Mouse (Mus musculus): ENCODE measurements around the gene Vkorc1.
"Not testable (repeated sequence)": the region's sequence is repeated elsewhere in the genome, so short reads cannot be mapped to it uniquely, and the experiment has no call there.

The Vkorc1 gene

GRCm38 (mm10) chr7:127915293-127915692 lies 19.9 kb upstream of the Vkorc1 start:
- DNase-seq (ENCODE audit: low spot score in 2 of 2) = no peak

GRCm38 (mm10) chr7:127912938-127913337 lies 17.5 kb upstream of the Vkorc1 start:
- no peak for DNase-seq (ENCODE audit: low spot score in 2 of 2)

DNA sequence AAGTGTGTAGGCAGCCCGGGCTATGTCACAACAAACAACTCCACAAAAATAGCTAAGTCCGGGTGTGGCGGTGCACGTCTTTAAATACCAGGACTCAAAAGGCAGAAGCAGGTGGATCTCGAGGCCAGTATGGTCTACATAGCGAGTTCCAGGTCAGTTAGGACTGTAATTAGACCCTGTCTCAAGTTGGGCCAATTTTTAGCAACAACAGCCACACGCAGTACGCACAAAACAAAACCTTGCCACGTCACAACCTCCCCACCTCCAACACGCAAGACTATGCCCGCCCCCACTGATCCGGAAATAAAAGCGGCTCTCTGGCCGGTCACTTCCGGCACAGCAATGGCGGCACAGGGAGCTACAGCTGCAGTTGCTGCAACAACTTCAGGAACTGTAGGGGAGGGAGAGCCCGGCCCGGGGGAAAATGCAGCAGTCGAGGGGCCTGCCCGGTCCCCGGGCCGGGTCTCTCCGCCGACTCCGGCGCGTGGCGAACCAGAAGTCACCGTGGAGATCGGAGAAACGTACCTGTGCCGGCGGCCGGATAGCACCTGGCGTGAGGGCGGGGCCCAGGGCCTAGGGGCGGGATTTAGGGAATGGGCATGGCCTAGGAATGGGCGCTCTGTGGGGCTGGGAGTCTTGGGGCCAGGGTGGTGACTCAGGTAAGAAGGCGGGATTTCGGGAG lies 16.9 kb upstream of the Vkorc1 start, which contains the start of gene Kat8:
TSS of gene Kat8 (plus strand) at position 327 of the 682 bp plus-strand sequence.
- DNase-seq (ENCODE audit: low spot score in 2 of 2) = peak; percentile 80 to 81

DNA sequence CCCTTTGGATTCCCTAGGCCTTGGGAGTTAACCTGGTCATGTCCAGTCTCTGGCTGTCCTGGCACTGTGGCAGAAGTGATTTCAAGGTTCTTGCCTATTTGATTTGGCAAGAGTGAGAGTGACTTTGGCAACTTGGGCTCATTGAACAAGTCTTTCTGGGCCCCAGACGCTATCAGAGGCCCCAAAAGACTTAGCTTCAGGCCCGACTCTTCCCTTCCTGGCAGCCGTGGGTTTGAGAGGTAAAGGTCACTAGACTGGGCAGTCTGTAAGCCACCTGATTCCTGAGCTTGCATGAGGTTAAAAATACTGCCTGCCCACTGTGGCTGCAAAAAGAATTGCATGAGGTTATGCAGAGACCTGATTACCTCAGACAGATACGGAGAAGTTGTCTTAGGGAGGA lies 13.2 kb upstream of the Vkorc1 start:
- no peak for DNase-seq (ENCODE audit: low spot score in 2 of 2)

DNA sequence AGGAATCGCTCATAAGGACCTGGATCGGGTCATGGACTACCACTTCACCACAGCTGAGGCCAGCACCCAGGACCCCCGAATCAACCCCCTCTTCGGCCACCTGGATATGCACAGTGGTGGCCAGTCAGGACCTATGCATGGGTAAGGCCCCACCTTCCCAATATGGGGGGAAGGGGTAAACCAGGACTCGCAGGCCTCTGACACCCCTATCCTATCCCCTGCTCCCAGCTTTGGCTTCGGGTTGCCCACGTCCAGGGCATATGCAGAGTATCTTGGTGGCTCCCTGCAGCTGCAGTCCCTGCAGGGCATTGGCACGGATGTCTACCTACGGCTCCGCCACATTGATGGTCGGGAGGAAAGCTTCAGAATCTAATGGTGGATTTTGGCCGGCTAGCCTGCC lies 12.5 kb upstream of the Vkorc1 start:
- no peak for DNase-seq (ENCODE audit: low spot score in 2 of 2)

- peak; percentile 74 to 75 for DNase-seq (ENCODE audit: low spot score in 2 of 2)
Measured at GRCm38 (mm10) chr7:127903971-127904796, 8.8 kb upstream of the Vkorc1 start, which contains the start of gene Bckdk. Gene Bckdk, plus strand, starts transcription at chr7:127904082.

DNA sequence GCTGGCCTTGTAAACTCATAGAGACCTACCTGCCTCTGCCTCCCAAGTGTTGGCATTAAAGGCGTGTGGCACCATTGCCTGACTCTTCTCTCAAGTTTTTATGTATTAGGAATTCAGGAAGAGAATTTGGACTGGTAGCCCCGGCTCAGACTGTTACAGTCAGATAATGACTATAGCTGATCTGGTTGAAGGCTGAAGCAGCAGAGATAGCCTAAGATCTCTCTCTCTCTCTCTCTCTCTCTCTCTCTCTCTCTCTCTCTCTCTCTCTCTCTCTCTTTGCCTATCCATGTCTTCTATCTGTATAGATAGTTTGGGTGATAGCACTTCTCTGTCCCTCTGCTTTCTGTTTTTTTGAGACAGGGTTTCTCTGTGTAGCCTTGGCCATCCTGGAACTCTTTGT lies 6.4 kb upstream of the Vkorc1 start:
- DNase-seq (ENCODE audit: low spot score in 2 of 2) = no peak

DNA sequence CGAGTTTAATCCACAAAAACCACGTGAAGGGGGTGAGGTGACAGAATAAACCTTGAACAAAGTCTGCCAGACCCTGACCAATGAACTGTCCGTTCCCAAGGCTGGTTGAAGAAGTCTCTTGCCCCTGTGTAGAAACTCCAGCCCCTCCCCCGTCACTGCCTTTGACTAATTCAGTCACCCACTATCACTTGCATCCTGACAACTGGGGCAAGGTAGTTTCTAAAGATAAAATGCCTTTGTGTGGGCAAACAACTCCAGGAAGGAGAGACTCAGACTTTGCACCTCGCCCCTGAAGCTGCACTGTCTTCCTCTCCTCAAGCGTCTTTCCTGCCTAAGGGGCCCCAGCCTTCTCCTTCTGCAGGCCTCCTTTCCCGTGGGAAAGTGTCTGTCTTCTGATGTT lies 4.6 kb upstream of the Vkorc1 start:
- DNase-seq (ENCODE audit: low spot score in 2 of 2) = no peak

GRCm38 (mm10) chr7:127898179-127898956 lies 3.0 kb upstream of the Vkorc1 start:
- no peak for DNase-seq (ENCODE audit: low spot score in 2 of 2)

DNA sequence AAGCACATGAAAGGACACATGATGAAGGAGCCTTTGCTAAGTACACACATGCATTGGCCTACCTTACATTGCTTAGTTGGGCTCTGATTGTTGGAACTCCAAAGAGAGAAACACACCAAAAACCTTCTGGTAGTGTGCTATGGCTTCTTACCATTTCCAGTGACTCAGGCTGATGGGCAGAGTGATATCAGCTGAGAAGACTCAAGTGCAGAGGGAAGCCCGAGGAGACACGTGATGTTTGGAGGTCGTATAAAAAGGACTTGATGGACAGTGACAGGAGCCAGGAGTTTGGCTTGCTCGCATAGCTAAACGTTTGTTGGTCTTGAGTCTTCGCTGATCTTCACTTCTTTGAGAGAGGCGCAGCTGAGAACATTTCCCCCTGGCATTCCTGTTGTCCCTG lies 2.1 kb upstream of the Vkorc1 start:
- no peak for DNase-seq (ENCODE audit: low spot score in 2 of 2)

DNA sequence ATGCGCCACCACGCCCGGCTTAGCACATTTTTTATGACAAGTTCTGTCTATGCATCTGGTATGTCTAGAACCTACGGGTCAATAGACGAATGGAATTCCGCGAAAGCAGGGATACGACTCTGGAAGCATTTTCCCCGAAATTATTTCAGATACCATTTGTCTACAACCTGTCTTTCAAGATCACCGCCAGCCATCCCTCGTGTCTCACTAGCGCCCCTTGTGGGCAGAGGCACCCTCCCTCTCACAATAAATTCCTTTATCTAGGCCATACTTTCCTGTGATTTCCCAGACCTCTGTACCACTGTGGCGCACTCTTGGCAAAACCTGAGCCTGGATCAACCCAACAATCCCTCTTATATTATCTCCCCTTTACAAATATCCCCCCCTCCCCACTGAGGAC lies 967 bp upstream of the Vkorc1 start:
- no peak for DNase-seq (ENCODE audit: low spot score in 2 of 2)

GRCm38 (mm10) chr7:127895891-127896290 lies 474 bp upstream of the Vkorc1 start:
- not testable (repeated sequence) for DNase-seq (ENCODE audit: low spot score in 2 of 2)

DNA sequence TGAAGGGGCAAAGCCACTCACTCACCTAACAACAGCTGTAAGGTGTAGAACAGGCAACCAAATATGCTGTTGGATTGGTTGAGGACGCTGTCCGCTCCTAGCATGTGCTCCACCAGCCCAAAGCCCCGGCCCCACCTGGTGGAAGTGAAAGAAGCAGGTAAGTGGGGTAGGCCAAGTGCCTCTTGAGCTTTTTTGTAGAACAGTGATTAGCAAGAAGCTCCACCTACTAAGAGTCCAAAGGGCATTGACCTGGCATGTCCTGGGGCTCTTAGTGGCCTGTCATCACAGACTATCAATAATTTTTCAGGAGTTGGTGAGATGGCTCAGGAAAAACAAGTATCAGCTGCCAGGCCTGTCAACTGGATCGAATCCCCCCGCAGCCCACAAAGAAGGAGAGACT lies 937 bp downstream of the Vkorc1 start:
- no peak for DNase-seq (ENCODE audit: low spot score in 2 of 2)

DNA sequence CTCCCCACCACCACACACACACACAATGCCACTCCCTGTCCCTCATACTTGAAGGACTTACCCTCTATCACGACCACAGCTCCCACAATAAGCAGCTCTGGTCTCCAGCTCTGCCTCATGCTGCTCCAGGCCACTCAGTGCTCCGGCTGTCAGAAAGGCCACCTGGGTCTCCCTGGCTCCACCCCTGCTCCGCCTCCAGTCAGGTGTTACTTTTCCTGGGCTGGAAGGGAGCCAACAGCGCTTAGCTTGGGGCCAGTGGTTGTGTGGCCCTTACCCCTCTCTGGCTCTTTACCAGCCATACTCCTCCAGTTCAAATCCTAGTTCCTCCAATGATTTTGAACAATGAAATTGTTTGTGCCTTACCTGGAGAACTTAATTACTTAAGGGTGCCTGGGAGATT lies 4.6 kb downstream of the Vkorc1 start, which contains the start of gene Prss53:
TSS of gene Prss53 (minus strand) at position 173 of the 400 bp plus-strand sequence.
- no peak for DNase-seq (ENCODE audit: low spot score in 2 of 2)

DNA sequence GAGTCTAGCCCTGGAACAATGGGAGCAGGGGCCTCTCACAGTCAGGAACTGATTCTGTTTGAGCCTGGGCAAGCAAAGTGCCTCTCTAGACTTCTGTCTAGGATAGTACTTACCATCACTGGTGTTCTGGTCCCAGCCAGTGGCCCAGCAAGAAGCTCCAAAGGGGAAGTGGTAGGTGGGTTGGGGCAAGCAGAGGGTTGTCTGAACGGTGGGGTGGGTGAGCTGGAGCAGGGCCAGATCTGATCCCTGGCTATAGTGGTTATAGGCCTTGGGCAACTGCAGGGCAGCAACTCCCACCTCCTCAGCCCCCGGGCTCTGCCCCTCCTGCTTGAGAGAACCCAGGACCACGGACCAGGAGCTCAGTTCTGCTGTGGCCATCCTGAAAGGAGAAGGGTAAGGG lies 6.6 kb downstream of the Vkorc1 start:
- DNase-seq (ENCODE audit: low spot score in 2 of 2) = no peak

DNA sequence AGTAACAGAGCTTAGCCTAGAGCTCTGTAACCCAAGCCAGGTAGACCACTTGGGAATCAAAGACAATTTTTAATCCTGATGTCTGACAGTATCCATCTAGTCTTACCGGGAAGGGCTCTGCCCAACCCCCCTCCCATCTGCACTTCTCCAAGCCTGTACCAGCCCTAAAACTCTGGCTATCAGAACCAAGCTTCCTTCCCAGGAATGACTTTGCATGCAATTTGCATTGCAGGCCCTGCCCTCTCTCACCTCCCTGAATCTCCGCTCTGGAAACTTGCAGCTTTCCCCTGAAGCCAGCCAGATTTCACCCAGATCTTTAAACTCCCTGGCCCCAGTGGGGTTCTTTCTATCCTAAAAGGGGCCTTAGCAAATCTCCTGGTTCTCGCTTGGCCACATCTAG lies 7.6 kb downstream of the Vkorc1 start:
- no peak for DNase-seq (ENCODE audit: low spot score in 2 of 2)

DNA sequence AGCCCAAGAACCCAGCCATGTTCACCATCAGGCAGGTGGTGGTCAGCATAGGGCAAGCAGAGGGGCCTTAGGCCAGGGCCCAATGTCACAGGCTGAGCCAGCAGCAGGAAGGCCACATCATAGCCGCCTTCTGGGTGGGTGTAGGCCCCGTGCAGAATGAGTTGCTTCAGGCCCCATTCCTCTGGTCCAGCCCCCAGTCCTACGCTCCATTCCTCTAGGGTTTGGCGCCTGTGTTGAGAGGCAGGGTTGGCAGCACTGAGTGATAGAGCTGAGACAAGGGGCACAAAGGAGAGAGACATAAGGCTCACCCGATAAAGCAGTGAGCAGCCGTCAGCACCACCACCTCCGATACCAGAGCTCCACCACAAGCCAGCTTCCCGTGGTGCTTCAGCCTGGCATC lies 8.2 kb downstream of the Vkorc1 start:
- no peak for DNase-seq (ENCODE audit: low spot score in 2 of 2)

DNA sequence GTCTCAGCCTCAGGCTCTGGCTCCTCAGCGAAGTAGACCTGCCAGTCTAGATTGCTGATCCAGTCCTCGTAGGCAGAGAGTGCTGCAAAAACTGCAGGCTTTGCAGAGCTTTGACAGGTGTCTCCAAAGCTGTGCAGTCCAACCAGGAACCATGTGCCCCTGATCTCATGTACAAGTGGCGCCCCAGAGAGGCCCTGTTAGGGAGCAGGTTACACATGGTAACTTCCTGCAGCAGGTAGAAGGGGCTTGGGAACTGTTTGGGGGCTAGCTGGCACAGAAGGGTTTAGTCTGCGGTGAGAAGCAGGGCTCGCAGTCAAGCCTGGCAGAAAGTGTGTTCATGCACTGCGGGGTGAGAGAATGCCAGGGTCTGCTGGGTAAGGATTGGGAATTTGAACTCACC lies 8.9 kb downstream of the Vkorc1 start:
- DNase-seq (ENCODE audit: low spot score in 2 of 2) = no peak

DNA sequence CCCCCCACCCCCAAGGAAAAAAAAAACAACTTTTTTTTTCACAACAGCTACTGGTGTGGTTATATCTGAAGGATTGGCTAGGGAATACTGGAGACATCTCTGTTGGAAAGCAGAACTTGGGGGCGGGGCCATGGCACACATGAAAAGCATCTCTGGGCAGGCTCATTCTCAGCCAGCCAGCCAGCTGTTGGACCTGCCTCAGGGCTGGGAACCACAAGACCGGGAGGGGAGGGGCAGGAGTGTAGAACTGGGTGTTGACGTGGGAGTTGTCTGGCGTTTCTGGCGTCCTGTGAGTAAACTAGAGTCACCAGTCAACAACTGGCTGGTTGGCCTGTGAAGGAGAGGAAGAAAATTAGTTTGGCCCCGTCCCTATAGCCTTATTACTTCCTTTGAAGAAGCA lies 9.5 kb downstream of the Vkorc1 start:
- no peak for DNase-seq (ENCODE audit: low spot score in 2 of 2)

DNA sequence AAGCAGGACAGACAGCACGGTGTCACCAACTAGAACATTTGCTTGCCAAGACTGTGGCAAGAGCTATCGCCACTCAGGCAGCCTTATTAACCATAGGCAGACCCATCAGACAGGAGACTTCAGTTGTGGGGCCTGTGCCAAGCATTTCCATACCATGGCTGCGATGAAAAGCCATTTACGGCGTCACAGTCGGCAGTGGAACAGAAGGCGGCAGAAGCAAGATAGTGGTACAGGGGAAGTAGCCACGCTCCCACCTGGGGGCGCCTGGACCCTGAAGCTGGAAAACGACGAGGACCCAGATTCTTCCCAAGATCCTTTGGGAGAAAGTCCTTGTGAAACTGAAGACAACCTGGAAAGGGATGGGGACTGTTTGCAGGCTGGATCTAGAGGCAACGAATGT lies 15.0 kb downstream of the Vkorc1 start:
- DNase-seq (ENCODE audit: low spot score in 2 of 2) = no peak

DNA sequence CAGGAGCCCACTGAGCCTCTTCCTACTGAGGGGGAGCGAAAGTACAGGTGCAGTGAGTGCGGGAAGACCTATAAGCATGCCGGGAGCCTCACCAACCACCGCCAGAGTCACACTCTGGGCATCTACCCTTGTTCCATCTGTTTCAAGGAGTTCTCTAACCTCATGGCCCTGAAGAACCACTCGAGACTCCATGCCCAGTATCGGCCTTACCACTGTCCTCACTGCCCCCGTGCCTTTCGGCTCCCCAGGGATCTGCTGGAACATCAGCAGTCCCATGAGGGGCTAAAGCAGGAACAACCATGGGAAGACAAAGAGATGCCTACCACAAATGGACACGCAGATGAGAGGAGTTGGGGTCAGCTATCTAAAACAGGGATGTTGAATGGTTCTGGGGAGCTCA lies 16.1 kb downstream of the Vkorc1 start:
- DNase-seq (ENCODE audit: low spot score in 2 of 2) = no peak

Data from right cerebral cortex, postnatal 36 days (tissue).